Mouse (Mus musculus) spleen, adult 2 months (tissue): ENCODE measurements around the gene Slc30a5.

ENCODE experiments used
- CTCF ChIP-seq: fragments of 200-500 bp; IDR thresholded peaks from 2 replicates; pipeline ENCODE4 v1.5.1; 2011; ENCODE audit warnings: mild to moderate bottlenecking, inconsistent platforms; ENCODE audit not compliant: insufficient read depth, insufficient read length, insufficient replicate concordance; ENCODE audit errors: extremely low read depth
- POLR2A ChIP-seq: fragments of 200-500 bp; IDR thresholded peaks from 2 replicates; pipeline ENCODE4 v1.6.1; 2011; ENCODE audit warnings: low read depth, low read length, inconsistent platforms

GRCm38 (mm10) chr13:100787316-100788010 lies 45.8 kb downstream of the Slc30a5 start:
- TF ChIP-seq POLR2A (no peak), CTCF (no peak)
